Mouse (Mus musculus) adrenal gland, adult 18-20 months (tissue): ENCODE data around the gene Slc22a12. TPM values are rescaled to one million over a fixed set of nuclear protein-coding genes. Genes with fewer than 3 reads are reported as not detected.
A peak's percentile ranks its signal among the peaks of the same experiment; 100 is the strongest.

Experiments
- DNase-seq, 2 experiments: peaks; one replicate each; pipeline ENCODE4 v3.0.0; 2021 to 2022; ENCODE audit warnings: low spot score in 2 of 2
- long read RNA-seq, 2 experiments: library from polyadenylated mRNA; stranded (forward); transcript quantifications; one replicate each; pipeline ENCODE4 v2.0.0; 2021
- total RNA-seq, 2 experiments: library from RNA; stranded (reverse); gene quantifications; 1 replicate in 1 of 2; 2 replicates in 1 of 2; pipeline ENCODE4 v1.2.3; 2021

The Slc22a12 gene
- total RNA-seq = under 1 TPM in 1 of 2 experiments, not detected in 1; 0.17 TPM
- long read RNA-seq, experiment 1 = 0 reads
- long read RNA-seq, experiment 2 = 0 reads

DNA sequence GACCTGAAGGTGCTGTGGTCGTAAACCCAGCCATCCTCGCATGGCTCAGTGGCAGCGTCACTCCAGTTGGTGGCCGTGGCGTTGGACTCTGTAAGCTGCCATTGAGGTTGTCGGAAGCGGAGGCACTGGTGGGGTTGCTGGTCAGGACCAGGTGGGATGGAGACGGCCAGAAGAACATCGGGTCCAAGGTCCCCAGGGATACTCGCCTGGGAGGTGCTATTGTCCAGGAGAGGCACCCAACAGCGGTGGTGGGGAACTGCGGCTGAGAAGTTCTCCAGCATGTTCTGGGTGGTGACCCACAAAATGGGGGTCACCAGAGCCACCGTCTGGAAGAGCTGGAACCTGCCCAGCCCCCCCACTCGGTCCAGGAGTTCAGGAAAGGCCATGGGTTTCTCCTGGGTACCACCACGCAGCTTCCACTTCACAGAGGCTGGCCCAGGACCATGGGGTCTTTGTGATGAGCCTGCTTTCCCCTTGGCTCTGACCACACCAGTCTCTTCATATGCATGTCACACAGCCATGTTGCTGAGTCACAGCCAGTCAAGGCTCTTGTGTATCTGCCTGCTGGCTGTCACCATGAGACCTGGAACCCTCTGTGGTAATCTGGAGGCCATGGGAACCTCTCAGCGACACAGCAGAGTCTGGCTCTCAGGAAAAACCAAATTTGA is at the start of gene Slc22a12:
TSS of gene Slc22a12 (minus strand) at position 666 of the 668 bp plus-strand sequence.
- no peak for DNase-seq

DNA sequence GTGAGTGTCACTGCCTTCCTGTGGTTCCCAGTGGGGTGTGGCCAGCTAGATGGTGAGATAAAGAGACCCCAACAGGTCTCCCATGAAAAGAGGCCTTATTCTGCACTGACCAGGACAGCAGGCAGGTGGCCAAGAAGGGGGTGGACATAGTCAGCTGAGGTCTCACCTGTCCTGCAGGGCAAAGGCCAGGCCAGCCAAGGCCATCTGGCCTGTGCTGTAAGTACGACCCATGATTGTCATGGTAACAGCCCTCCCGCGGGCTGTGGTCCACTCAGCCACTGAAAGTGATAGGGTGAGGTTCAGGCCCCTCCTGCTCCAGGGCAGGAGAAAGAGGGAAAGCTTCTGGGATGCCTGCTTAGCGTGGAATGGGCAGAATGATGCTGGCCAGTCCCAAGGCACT is 29.2 kb upstream of the Slc22a12 start:
- DNase-seq = no peak

DNA sequence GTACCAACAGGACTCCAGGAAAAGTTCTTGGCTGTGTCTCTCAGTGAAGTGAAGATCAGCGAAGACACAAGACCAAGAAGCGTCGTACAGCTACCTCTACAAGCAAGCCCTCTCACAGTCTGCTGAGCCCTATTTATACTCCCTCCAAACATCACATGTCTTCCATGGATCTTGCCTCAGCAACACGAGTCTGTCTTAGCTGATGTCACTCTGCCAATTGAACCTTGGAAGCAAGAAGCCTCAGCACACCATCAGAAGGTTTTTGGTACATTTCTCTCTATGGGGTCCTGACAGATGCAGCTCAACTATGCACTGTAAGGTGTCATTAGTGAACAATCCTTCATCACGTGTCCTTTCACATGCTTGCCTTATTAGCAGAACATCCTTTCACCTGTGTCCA is 28.6 kb upstream of the Slc22a12 start:
- no peak for DNase-seq

DNA sequence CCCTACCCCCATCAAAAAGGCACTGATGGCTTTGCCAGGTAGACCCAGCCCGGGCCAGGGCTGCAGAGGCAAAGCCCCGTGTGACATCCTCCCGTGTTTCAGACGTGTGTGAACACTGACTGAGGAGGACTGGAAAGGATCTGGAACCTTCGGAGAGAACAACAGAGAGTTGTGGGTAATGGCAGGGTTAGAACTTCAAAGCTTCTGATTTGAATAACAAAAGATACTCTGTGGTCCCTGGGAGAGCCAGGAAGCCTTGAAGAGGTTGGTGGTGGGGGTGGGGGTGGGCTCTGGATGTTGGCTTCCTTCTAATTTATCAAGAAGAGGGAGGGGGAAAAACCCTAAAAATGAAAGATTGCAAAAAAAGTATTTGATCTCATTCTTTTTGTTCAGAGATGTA is 26.7 kb upstream of the Slc22a12 start:
- no peak for DNase-seq

DNA sequence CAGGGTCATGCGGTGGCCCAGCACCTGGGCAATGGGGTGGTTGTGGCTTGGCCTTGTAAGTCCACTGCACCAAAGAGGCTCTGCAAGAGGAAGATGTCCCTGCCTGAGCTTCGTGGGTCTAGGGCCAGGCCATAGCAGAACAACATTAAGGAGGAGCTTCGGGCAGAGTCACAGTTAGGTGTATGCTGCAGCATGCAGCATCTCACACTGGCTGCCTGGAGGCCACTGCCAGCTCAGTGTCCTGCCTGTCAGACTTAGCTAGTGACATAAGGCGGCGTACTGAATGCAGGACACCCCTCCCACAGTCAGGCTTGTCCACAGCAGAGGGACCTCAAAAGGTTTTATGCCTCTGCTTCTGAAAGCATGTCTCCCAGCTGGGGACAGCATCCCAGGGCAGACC is 26.2 kb upstream of the Slc22a12 start:
- no peak for DNase-seq

DNA sequence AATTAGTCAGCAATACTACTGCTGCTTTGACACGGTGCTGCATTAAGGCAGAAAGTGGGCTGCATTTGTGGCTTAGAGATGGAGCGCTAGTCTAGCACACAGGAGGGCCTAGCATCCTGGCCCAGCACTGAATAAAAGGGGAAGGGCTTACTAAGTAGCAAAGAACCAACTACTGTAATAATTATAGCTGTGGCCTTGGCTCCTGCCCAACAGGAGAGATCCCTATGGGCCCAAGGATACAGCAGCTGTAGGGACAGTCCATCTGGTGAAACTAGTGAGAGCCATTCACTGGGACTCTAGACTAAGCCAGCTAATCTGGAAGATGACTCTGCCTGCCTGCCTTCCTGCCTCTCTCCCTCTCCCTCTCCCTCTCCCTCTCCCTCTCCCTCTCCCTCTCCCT is 23.6 kb upstream of the Slc22a12 start:
- no peak for DNase-seq

DNA sequence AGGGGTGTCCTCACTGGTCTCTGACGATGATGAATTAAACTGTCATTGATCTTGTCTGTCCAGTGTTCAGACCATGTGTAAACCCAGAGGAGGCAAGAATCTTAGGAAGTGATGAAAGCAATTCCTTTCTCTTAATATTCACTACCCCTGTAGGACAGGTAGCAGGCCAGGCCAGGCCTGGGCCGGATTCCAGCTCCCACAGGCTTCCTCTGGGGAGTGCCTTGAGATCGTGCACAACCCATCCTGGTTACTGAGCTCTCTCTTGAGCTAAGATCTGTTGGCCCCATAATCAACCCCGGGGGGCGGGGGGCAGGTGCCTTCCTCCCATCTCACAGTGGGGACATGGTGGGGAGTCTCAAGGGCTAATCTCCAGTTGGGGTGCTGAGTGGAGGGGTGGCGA is 22.3 kb upstream of the Slc22a12 start:
- DNase-seq = no peak

DNA sequence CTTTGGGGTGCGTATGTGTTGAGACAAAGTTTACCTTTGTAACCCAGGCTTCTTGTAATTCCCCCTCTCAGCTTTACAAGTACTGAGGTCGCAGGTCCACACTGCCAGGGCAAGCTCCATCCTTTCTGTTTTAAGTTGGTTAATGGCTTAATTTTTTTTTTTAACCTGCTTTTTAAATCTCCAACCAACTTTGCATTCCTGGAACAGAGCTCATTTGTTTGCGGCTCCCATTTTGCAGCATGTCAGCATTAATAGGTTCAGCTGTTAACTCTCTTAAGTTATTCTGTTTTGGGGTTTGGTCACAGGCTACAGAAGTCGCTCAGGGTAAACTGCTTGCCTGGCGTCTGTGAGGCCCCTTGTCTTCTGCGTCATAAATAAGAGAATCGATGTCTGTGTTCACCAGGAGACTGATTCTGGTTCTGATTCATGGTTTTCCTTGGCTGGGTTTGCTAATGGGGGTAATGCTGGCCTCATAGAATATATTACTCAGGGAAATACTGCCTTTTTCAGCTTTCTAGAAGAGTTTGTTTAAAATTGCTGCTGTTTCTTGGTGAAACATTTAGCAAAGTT is 17.5 kb upstream of the Slc22a12 start:
- DNase-seq = no peak

DNA sequence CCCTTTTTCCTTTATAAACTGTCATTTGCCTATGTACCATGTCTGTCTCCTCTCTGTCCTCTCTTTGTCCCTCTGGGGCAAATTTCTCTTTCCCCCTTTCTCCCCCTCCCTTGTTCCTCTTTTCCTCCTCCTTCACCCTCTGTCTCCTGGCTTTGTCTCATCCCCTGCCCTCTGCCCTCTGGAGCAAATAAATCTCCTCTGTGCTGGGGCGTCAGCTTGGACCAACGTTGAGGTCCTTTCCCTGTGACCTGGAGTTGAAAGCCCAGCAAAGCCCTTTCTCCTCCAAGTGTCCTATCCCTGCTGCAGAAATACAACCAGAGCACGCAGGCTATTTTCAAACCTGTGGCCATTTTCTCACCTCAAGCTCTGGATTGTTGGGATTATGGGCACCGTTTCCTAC is 16.7 kb upstream of the Slc22a12 start:
- no peak for DNase-seq

DNA sequence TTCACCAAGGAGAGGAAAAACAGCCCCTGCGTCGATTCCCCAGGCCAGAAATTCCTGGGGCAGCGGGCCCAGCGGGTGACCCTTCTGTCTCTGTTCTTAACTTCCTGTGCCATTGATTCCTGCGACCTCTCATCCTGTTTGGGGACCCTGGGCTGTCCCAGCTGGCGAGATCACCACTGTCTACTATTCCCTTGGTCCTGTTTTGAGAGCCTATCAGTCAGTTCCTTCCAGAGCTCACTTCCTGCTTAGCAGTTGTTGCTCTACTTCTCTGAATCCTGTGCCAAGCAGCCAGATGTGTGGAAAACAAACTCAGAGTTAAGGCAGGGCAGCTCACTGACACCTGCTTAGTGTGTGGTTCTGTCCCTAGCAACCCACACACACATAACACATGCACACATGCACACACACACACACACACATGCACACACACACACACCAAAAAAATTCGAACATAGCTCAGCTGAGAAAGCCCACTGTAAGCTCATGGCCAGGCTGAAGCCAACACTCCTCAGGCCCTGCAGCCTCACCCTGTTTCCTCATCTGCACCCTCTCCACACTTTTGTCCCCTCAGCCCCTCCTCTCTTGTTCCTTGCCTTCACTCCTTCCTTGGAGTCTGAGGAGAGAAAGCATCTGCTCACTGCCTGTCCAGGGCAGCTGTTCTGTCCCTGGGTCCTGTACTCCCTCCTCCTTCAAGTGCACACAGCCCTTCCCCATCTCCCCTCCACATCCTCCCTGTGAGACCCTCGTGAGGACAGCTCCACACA is 11.2 kb upstream of the Slc22a12 start:
- no peak for DNase-seq

DNA sequence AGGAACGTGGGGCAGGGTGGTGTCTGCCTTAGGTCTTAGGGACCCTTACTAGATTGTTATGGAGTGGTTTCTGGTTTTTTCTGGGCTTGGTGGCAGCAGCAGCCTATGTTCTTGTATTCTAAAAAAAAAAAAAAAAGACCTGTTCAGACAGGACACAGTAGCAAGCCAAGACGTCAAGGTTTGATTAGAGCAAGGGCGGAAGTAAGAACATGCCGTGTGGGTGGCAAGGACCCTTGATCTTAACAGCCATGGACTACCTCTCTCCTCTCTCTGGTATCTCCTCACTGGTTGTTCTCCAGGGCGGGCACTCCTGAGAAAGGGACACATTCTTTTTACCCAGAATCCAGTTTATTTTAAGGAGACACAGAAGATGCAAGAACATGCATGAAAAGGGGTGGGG is 10.3 kb upstream of the Slc22a12 start:
- no peak for DNase-seq

DNA sequence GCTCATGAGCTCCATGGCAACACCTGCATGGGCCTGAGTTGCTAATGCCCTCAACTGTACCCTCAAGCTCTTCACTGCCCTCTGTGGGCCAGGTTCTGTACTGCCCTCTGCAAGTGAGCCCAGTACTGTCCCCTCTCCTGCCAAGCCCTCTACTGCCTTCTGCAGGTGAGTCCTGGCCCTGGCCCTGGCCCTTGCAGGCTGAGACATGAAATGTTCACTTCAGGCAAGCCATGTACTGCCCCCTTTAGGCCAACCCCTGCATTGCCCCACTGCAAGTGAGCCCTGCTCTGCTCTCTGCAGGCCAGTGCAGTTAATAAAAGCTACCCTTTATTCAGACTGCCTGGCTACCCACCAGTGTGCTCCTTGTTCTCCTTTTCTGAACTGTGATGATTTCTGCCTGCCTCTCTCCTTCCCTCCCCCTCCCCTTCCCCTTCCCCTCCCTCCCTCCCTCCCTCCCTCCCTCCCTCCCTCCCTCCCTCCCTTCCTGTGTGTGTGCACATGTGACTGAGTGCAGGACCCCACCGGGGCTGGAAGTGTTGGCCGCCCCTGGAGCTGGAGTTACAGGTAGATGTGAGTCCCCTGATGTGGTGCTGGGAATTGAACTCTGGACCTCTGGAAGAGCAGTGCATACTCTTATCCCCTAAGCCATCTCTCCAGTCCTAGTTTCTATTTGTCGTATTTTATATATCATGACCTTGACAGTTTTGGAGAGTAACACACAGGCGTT is 9.6 kb upstream of the Slc22a12 start:
- DNase-seq = peak; percentile 56 to 64

DNA sequence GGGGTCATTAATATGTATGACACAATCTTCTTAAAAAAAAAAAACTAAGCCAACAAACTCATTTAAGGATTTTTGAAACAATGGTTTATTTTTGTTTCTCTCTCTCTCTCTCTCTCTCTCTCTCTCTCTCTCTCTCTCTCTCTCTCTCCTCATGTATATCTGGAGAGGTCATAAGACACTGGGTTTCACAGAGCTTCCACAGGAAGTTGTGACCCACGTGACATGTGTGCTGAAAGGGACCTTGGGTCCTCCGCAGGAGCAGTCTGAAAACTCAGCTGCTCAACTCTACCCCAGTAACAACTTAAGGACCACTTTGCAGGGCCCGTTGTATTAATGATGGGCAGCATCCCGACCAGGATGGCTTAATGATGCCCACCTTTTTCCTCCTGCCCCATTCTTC is 8.4 kb upstream of the Slc22a12 start:
- no peak for DNase-seq

DNA sequence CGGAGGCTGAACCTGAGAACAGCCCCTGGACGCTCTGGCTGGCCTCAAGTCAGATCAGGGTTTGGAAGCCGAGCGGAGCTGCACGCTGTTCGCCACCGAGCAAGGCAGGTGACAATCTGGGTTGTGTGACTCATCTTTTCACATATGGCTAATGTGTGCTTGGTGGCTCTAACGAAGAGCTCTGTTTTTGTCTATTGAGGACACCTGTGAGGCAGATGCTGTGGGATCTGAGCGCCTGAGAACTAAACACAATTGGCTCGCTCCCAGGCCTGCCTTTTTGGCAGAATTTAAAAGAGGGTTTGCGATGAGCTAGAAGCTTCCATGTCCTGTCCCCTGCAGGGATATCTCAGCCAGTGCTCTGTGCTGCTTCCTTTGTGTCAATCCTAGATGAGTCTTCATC is 6.7 kb upstream of the Slc22a12 start:
- no peak for DNase-seq

DNA sequence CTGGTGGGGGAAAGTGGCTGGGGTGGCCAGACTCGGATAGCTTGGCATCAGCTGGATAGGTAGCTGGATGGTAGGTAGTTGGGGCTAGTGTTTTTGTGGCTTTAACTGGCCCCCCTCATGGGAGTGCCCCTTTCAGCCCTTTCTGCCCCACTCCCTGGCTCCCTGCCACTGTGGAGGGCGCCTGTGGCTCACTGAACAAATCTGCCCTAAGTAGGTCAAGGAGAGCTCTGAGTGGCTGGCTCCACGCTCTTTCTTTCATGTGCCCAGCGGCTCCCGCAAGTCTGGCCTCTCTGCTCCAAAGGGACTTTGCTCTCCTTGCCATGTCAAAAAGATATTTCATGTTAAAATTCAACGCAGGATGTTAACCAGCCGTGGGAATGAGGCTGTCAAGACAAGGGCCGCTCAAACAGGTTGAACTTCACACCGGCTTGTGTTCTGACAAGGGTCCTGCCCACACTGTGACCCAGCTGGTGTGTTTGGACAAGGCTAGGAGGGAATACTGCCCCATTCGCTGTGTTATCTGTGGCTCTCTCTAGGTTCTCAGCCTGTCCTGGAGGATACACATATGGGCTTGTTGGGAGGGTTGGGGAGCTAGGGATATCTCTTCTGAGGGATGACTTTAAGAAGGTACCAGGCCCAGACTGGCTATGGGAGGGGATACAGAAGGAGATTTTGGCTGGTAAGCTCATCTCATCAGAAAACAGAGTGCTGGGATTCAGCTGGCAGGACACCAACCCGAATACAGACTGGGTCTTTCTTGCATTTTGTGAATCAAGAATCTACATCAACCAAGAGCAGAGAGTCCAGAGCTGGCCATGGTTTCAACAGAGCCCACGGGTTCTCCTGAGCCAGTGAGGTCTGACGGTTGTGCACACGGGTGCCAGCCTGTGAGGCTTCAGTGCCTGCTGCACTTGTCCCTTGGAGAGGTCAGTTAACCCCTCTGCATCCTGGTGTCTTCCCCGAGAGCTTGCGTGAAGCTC is 5.9 kb upstream of the Slc22a12 start:
- peak; percentile 51 to 65 for DNase-seq

DNA sequence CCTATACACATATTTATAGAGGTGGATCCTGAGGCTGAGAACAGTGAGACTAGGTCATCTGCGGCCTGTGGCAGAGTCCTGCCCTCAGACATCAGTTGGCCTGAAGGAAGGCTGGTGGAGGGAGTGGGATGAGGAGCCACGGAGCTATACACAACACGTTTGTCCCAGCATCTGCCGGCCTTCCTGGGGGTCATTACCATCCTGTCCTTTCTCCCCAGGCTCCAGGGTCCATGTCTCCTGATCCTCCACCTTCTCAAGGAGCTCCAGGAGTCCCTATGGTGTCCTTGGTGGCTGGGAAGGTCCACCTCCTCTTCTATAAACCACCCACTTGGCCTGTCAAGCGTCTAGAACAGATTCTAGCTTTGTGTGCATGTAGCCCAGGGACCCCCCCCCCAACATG is 5.0 kb upstream of the Slc22a12 start:
- DNase-seq = no peak

DNA sequence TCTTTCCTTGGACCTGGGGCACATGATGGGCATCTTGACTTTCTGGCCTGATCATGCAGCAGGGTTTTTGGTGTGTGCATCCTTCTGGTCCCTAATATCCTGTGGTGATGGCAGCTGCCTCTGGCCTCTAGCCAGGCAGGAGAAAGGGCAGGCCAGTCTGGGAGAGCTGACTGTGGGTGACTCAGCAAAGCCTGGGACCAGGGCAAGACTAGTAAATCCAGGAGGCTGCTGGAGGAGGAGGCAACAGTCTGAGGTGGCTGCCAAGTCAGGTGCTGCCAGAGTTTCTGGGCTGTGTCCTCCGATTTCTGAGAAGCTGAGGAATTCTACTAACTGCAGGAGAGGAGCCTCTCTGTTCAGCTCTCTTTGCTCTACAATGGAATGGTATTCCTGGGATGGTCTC is 3.3 kb upstream of the Slc22a12 start:
- peak; percentile 54 to 62 for DNase-seq

DNA sequence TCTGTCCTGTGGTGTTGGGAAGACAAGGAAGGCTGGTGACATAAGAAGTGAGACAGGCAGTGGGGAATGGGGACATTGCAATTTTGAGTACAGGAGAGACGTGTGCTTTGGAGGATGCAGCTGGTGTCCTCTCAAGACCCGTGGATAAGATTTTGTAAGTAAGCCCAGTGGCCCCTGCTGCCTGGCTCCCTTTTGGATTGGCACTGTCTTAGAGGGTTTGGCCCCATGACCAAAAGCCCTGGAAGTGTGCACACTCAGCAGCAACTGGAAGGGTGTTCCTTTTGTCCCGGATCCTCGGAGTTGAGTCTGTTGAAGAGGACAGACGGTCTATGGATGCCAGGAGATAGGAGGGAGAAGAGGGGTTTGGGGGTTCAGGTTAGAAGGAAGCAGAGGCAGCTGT is 2.6 kb upstream of the Slc22a12 start:
- no peak for DNase-seq

DNA sequence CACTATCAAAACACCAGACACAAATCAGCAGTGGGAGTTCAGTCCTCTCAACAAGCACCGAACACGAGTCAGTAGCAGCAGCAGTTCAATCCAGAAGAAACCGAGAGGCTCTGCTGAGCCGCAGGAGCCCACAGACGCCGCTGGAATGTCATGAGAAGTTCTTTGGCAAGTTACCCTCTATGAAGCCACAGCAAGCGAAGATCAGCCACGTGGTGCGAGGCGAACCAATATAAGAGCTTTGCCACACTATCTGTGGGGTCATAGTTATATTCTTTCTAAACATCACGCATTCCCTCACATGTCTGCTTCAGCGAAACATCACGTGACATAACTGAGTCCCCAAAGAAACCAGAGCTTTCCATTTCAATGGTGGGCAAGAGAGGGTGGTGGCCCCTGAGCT is 1.9 kb upstream of the Slc22a12 start:
- DNase-seq = no peak

DNA sequence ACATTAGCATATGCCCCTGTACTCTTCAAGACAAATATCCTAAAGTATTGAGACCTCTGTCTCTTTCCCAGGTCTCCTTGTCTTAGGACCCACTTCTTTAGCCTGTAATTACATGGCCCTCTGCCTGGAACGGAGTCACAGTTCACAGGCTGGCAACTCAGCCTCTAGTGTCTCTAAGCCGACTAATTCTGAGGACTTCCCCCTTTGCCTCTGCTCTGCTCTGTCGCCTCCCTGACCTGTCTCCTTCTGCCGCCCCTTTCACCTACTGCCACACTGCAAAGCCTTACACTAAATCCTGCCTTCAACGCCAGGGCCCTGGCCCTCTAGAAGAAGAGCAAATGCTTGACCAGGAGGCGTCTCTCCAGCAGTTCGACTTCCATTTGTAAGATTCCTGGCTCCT is 686 bp upstream of the Slc22a12 start:
- DNase-seq = no peak

DNA sequence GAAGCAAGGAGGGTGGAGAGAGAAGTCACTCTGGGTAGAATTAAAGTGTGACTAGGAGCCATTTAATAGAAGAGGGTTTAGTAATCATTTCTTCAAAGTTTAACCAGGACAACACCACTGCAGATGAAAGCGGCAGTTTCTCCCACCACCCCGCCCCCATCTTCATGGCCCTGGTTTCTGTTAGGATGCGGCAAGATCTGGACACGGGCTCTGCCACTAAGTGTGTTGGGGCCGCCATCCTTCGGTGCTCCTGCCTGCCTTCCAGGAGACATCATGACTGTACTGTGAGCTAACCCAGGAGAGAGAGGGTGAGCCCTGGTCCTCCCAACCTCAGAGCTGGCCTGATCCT is 177 bp upstream of the Slc22a12 start:
- no peak for DNase-seq
